Mouse (Mus musculus) CH12.LX (cell line): ENCODE measurements around the gene Mamdc4.

Experiments used
- CHD1 ChIP-seq: IDR thresholded peaks from 2 replicates; pipeline ENCODE4 v1.6.1; 2012; ENCODE audit warnings: low read depth, low read length, improper control_type of control experiment, inconsistent platforms
- EP300 ChIP-seq: IDR thresholded peaks from 2 replicates; pipeline ENCODE4 v1.6.1; 2011; ENCODE audit warnings: low read length, improper control_type of control experiment
- GABPA ChIP-seq: IDR thresholded peaks from 2 replicates; pipeline ENCODE4 v1.6.1; 2012; ENCODE audit warnings: low read depth, low read length, improper control_type of control experiment, inconsistent platforms; ENCODE audit not compliant: insufficient replicate concordance
- NRF1 ChIP-seq: IDR thresholded peaks from 2 replicates; pipeline ENCODE4 v1.6.1; 2014; ENCODE audit warnings: low read depth, mild to moderate bottlenecking, inconsistent platforms, low read length, improper control_type of control experiment, moderate library complexity

DNA sequence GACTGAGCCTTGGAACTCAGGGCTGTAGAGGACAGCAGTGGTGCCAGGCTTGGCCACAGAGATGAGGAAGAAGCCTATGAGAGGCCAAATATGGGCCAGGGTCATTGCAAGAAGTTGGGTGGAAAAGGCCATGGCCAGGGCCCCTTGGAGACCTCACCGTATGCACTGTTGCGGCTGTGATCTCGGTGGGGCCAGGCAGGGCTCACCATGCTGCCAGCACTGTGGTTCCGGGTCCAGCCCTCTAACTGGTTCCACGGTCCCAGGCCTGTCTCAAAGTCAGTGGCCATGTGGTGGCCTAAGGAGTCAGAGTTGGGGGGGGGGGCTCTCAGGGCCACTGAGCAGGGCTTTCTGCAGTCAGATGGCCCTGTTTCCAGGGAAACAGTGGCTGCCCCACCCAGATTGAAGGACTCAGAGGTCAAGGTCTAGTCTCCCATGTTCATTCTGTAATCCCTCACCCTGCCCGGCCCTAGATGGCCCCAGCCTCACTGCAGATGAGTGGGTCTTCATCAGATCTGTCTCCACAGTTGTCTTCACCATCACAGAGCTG, 6.1 kb downstream of the Mamdc4 start:
- TF ChIP-seq EP300 (no peak), NRF1 (no peak), GABPA (no peak), CHD1 (no peak)
